Mouse (Mus musculus) embryonic facial prominence, embryonic 15.5 days (tissue): Measurements from ENCODE around the gene Arhgef26. TPM values are rescaled to one million over a fixed set of nuclear protein-coding genes. Genes with fewer than 3 reads are reported as not detected.

Experiments
- ATAC-seq: fragments of 200-750 bp; cut with Nextera tagmentation; 2 replicates; pipeline ENCODE4 v1.8.0; 2017; ENCODE audit warnings: low read depth, moderate TSS enrichment; ENCODE audit not compliant: insufficient number of reproducible peaks, low FRiP score, low TSS enrichment
- H3K27ac ChIP-seq: fragments of 300-500 bp; sonication (generic); replicated peaks from 2 replicates; pipeline ENCODE4 v1.5.1; 2015; ENCODE audit warnings: mild to moderate bottlenecking, inconsistent platforms
- H3K27me3 ChIP-seq: fragments of 300-500 bp; sonication (generic); 2 replicates; pipeline ENCODE4 v1.6.1; 2015; ENCODE audit warnings: inconsistent platforms
- H3K36me3 ChIP-seq: fragments of 300-500 bp; sonication (generic); 2 replicates; pipeline ENCODE4 v1.6.1; 2015; ENCODE audit warnings: mild to moderate bottlenecking, inconsistent platforms
- H3K4me1 ChIP-seq: fragments of 300-500 bp; sonication (generic); 2 replicates; pipeline ENCODE4 v1.6.1; 2015; ENCODE audit warnings: inconsistent platforms
- H3K4me2 ChIP-seq: fragments of 300-500 bp; sonication (generic); replicated peaks from 2 replicates; pipeline ENCODE4 v1.6.1; 2015; ENCODE audit warnings: mild to moderate bottlenecking, inconsistent platforms
- H3K4me3 ChIP-seq: fragments of 300-500 bp; sonication (generic); replicated peaks from 2 replicates; pipeline ENCODE4 v1.5.1; 2015; ENCODE audit warnings: mild to moderate bottlenecking, inconsistent platforms
- H3K9ac ChIP-seq: fragments of 300-500 bp; sonication (generic); 2 replicates; pipeline ENCODE4 v1.6.1; 2015; ENCODE audit warnings: inconsistent platforms
- H3K9me3 ChIP-seq: fragments of 300-500 bp; sonication (generic); replicated peaks from 2 replicates; pipeline ENCODE4 v1.6.1; 2016; ENCODE audit warnings: inconsistent platforms
- WGBS: fragments of 180-500 bp; shearing (Covaris S2); methylation state at CpG from one replicate; pipeline ENCODE4 v1.1.7; 2015; 5-methylcytosine and 5-hydroxymethylcytosine counted together
- polyA plus RNA-seq: library from polyadenylated mRNA; unstranded; fragments of >200 nt; fragmentation: Nextera tagmentation; extraction: Ambion mirVana; gene quantifications from 2 replicates; pipeline ENCODE4 v1.2.1, GENCODE M21; 2015

The Arhgef26 gene
- polyA plus RNA-seq, 1 experiment from 2014 or later = 16.8 TPM

DNA sequence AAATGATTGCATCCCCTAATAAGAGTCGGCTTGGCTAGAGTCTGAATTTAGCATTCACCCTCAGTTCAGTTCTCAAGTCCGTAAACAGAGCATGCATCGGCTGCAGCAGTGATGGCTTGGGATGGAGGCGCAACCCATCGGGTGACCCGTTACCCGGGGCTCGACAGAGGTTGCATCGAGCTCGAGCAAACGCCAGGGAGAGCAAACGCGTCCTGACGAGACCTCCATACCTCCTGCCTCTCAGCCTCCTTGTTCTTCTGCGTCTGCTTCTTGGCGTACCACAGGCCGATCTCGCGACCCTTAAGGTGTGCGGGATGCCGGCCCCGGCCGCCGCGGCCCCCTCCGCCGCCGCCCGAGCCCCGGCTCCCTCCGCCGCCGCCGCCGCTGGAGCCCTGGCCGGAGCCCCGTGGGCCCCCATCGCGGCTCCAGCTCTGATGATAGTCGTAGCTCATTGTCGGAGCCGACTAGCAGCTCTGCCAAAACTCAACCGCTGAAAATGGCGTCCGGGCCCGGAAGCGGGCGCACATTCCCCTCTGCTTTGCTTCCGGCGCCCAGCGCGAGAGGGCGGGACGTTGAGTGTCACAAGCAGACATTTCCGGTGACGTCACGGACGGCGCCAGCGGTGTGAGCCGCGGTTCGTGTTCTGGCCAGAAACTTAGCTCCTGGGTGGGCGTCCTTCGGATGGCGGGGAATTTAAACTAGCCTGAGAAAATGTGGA, 168.5 kb downstream of the Arhgef26 start, which contains the start of gene Dhx36:
Gene Dhx36, minus strand, starts transcription at position 517 of the 718 bp plus-strand sequence.
- no peaks in the 10 kb centered on the region for H3K36me3 ChIP-seq
- H3K4me1 ChIP-seq = peaks cover 8% of the 10 kb centered on the region
- peak within 1 kb of the TSS; percentile 61 for H3K4me2 ChIP-seq
- no peaks in the 10 kb centered on the region for H3K9me3 ChIP-seq
- peak within 1 kb of the TSS; percentile 93 for H3K9ac ChIP-seq
- peak within 1 kb of the TSS; percentile 95 for H3K4me3 ChIP-seq
- ATAC-seq = peak; percentile 96
- peak within 1 kb of the TSS; percentile 97 for H3K27ac ChIP-seq
- under 1% methylated on average over 65 of the region's 66 CpGs for WGBS
- H3K27me3 ChIP-seq = no peaks in the 10 kb centered on the region

DNA sequence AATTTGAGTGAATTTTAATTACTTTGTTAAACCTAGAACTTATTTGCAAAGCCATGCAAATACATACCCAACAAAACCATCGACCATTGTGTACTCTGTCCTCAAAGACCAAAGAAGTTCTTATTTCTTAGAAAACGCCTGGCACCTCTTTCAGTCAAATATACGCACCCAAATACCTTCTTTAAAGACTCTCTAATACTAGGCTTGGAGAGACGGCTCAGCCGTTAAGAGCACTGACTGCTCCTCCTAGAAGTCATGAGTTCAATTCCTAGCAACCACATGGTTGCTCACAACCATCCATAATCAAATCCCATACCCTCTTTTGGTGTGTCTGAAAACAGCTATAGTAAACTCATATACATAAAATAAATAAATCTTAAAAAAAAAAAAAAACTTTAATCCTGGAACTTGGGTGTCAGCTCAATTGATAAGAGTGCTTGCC, 169.1 kb downstream of the Arhgef26 start:
- Histone ChIP-seq H3K27ac (0 out of 2 replicates have a peak overlapping the region, but pooled peaks have one; percentile 97), H3K4me2 (peak overlapping the region; percentile 61), H3K4me3 (peak overlapping the region; percentile 95), H3K27me3 (no peaks in the 10 kb centered on the region), H3K9me3 (no peaks in the 10 kb centered on the region), H3K4me1 (peaks cover 8% of the 10 kb centered on the region), H3K9ac (no peak overlapping the region), H3K36me3 (no peaks in the 10 kb centered on the region)
- 39% methylated on average over 5 of the region's 5 CpGs for WGBS
- 0 out of 2 replicates have a peak, but pooled peaks have one; percentile 25 for ATAC-seq

Other genes starting within 250 kb of the Arhgef26 start
- gene Dhx36, start 168.7 kb downstream of the Arhgef26 start, polyA plus RNA-seq = 27.7 TPM in 2 replicates